13 mouse cellular contexts compared by ENCODE assay signal in genomic region chr4:130910666-130911065, GRCm38 (mm10). TPM values are rescaled to one million over a fixed set of nuclear protein-coding genes. Genes with fewer than 3 reads are reported as not detected.
A peak's percentile ranks its signal among the peaks of the same experiment; 100 is the strongest.
DNase-seq lines count a peak whose midpoint lies in the region; ATAC-seq lines count a peak whose summit lies in the region.
"Had no signal": no experiment of that assay in that cellular context is flagged by ENCODE, and none has a peak within 500 bp of the region (broad histone marks: within the 10 kb centered on the region; RNA-seq: fewer than 3 reads in every experiment).

No protein-coding gene starts in this region.

- no peaks in the 10 kb centered on the region for H3K36me3 ChIP-seq in kidney, embryonic 15.5 days
- no peaks in the 10 kb centered on the region for H3K36me3 ChIP-seq in liver, embryonic 16.5 days (ENCODE audit: control insufficient read depth, insufficient read depth)
- H3K36me3 ChIP-seq in forebrain, embryonic 10.5 days (replicated peaks): no peaks in the 10 kb centered on the region

- DNase-seq in kidney, adult 8-10 months: no peak
- peak; percentile 82 for DNase-seq in ZHBTc4 (ENCODE audit: low read depth, low spot score)
- DNase-seq in thymus, postnatal 36 days: peak; percentile 49 to 75
- no peak for DNase-seq in forebrain, embryonic 10.5 days (ENCODE audit: extremely low spot score, low spot score)
- no peak for DNase-seq in left cerebral cortex, adult 18-20 months (ENCODE audit: low spot score in 2 of 2)
- DNase-seq: cerebellum, postnatal 14 days; gastrocnemius, postnatal 36 days; lung, adult 18-20 months; midbrain, embryonic 14.5 days had no signal

- H3K9me3 ChIP-seq in kidney, embryonic 15.5 days (replicated peaks): no peaks in the 10 kb centered on the region
- no peaks in the 10 kb centered on the region for H3K9me3 ChIP-seq in liver, embryonic 16.5 days (replicated peaks; ENCODE audit: control insufficient read depth, low read length)
- no peaks in the 10 kb centered on the region for H3K9me3 ChIP-seq in forebrain, embryonic 10.5 days

- no peak for ATAC-seq in kidney, embryonic 15.5 days (replicated peaks; ENCODE audit: low FRiP score)
- peak; percentile 16; the same call in 1 of the 2 replicates for ATAC-seq in liver, embryonic 16.5 days (ENCODE audit: low read depth)
- no peak for ATAC-seq in cerebellum, adult (ENCODE audit: insufficient number of reproducible peaks, low FRiP score, low TSS enrichment)
- ATAC-seq: hindbrain, postnatal 0 days had no signal

- H3K4me2 ChIP-seq in kidney, embryonic 15.5 days: no peak overlapping the region
- H3K4me2 ChIP-seq in liver, embryonic 16.5 days (ENCODE audit: low read depth, low read length): no peak overlapping the region

- no peak overlapping the region for H3K4me3 ChIP-seq in kidney, embryonic 15.5 days (replicated peaks)
- no peak overlapping the region for H3K4me3 ChIP-seq in liver, embryonic 16.5 days (ENCODE audit: low read depth, low read length)
- no peak overlapping the region for H3K4me3 ChIP-seq in forebrain, embryonic 10.5 days

- no peak overlapping the region for H3K9ac ChIP-seq in kidney, embryonic 15.5 days
- no peak overlapping the region for H3K9ac ChIP-seq in liver, embryonic 16.5 days (ENCODE audit: low read depth, low read length)

- H3K27ac ChIP-seq in kidney, embryonic 15.5 days: peak overlapping the region; percentile 68; the same call in 1 of the 2 replicates
- H3K27ac ChIP-seq in liver, embryonic 16.5 days (ENCODE audit: low read length): no peak overlapping the region
- H3K27ac ChIP-seq in forebrain, embryonic 10.5 days: no peak overlapping the region
- H3K27ac ChIP-seq: hindbrain, postnatal 0 days had no signal

- no peaks in the 10 kb centered on the region for H3K27me3 ChIP-seq in kidney, embryonic 15.5 days
- no peaks in the 10 kb centered on the region for H3K27me3 ChIP-seq in liver, embryonic 16.5 days (ENCODE audit: control insufficient read depth, insufficient read depth, low read depth, low read length)
- H3K27me3 ChIP-seq in forebrain, embryonic 10.5 days (ENCODE audit: poor library complexity, severe bottlenecking): no peaks in the 10 kb centered on the region

- peaks cover 36% of the 10 kb centered on the region for H3K4me1 ChIP-seq in kidney, embryonic 15.5 days
- H3K4me1 ChIP-seq in liver, embryonic 16.5 days (ENCODE audit: control insufficient read depth, low read depth, low read length): peaks cover 6% of the 10 kb centered on the region
- peaks cover 45% of the 10 kb centered on the region for H3K4me1 ChIP-seq in forebrain, embryonic 10.5 days

- WGBS in kidney, embryonic 15.5 days: 34% methylated on average over 7 of the region's 7 CpGs
- 9% methylated on average over 7 of the region's 7 CpGs for WGBS in liver, embryonic 16.5 days (ENCODE audit: insufficient replicate concordance)
- 70% methylated on average over 7 of the region's 7 CpGs for whole genome bisulfite sequencing in forebrain, embryonic 10.5 days

RNA-seq across cellular contexts. Expression of gene Laptm5, which starts 2.3 kb away (rescaled TPM):
- polyA plus RNA-seq in kidney, embryonic 15.5 days (2015; fragmentation: Nextera tagmentation; extraction: Ambion mirVana): 25.5 and 28.9 TPM in 2 replicates
- 78.1 and 91.2 TPM in 2 replicates for polyA plus RNA-seq in liver, embryonic 16.5 days (2015; fragmentation: Nextera tagmentation; extraction: Ambion mirVana)
- 16.7 and 17.1 TPM in 2 replicates for polyA plus RNA-seq in forebrain, embryonic 10.5 days (2016; fragmentation: Nextera tagmentation; extraction: Ambion mirVana)
- total RNA-seq in left cerebral cortex, adult 18-20 months (2021): 10 to 100 TPM; 34.2 to 35.2 TPM

RNA-seq across cellular contexts. Expression of gene Matn1, which starts 33.5 kb away (rescaled TPM):
- 0.49 and 0.84 TPM in 2 replicates for polyA plus RNA-seq in kidney, embryonic 15.5 days (2015; fragmentation: Nextera tagmentation; extraction: Ambion mirVana)
- polyA plus RNA-seq in liver, embryonic 16.5 days (2015; fragmentation: Nextera tagmentation; extraction: Ambion mirVana): 0.04 TPM in 1 of 2 replicates, not detected in the other
- not detected in 2 replicates for polyA plus RNA-seq in forebrain, embryonic 10.5 days (2016; fragmentation: Nextera tagmentation; extraction: Ambion mirVana)
- under 1 TPM; 0.54 to 0.88 TPM for total RNA-seq in left cerebral cortex, adult 18-20 months (2021)
- total RNA-seq: gastrocnemius, postnatal 36 days had no signal
- polyA plus RNA-seq: midbrain, embryonic 14.5 days had no signal

Comparison
In these comparisons a context has a peak if more than half of its experiments do, and no peak if none do; other contexts are left out.
1. DNase-seq: peak in ZHBTc4 (single experiment) and thymus, postnatal 36 days (2 of 2); none in kidney, adult 8-10 months (0 of 2), forebrain, embryonic 10.5 days (single experiment) and left cerebral cortex, adult 18-20 months (0 of 2).